Mouse (Mus musculus): ENCODE data around the gene Fmn2.

Gene Fmn2

DNA sequence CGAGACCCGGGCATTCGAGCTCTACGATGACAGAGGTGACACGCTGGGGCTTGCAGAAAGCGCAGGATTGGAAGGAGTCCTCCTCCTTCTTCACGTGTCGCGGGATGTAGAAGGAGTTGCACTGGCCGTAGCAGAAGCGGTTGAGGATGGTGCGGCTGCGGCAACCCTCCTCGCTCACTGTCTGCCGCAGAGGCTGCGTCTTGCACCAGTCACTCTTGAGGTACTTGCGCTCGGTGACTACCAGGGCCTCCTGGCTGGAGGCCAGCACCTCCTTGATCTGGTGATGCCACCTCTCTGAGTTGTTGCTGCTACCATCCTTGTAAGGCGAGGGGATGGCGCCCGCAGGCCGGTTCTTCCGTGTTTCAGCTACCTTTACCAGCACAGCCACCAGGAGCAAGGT lies 335.2 kb downstream of the Fmn2 start:
- DNase-seq, result no peak

DNA sequence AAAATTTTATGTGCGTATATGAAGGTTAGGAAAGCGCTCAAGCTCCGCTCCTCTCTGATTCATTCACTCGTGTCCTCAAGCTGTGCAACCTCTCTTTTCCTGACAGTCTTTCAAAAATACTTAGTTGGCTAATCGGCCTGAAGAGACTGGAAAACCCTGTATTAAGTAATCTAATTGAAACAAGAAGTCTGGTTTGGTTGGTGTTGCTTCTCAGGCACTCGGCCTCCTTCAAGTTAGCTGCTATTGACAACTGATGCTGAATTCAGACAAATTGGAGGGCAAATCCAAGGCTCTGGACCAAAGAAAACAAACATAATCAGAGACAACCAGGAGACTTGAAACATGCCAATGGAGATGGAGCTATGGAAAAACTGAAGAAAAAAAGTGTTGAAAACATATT lies 343.2 kb downstream of the Fmn2 start:
- DNase-seq, result no peak

DNA sequence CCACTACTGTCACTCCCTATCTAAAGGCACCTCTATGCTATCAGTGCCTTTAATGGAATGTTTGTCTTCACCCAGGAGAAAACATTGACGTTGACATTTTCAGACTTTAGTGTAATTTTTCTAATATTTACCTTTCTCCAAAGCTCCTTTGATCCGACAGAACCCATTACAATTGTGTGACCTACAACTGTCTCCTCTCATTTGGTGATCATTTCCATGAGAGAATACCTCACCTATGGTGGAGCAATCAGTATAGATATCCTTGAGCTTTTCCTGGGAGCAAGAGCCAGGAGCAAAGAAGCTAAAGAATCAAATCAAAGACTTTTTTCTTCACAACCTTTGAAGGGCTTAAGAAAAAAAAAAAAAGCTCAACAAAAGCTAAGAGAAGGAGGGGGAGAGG lies 354.6 kb downstream of the Fmn2 start:
- no peak for DNase-seq

DNA sequence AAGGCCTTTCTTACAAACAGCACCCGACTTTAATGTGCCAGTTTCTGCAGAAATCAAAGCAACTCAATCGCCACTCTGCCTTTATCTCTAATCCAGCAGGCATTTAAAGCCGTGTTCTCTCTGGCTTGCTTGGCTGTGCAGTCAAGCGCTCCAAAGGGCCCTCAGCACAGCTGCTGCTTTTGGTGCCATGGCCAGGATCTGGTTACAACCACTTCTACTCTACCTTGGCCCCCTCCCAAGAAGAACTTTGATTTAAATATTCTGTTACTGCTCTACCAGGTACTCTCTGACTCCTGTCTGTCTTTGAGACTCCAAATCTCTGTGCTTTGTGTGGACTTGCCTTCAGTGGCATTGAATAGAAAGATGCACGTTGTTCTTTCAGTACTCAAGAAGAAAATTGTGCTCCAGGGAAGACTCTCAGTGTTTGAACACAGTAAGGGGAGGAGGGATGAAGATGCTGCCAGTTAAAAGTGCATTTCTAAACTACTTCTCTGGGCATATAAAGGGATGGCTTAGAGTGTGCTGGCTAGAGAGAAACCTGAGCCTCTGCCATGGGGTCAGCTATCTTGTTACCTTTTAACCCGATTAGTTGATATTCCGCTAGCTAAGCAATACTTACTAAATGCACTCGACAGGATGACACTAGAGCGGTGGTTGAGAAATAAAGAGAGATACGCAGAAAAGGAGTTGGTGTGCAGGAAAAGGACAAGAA lies 358.9 kb downstream of the Fmn2 start:
- peak; percentile 5 for DNase-seq

Measured in retina, postnatal 1 day (tissue).